ENCODE assay signal across 34 mouse cellular contexts in genomic region chr15:23418158-23418557, GRCm38 (mm10).
"Had no signal": no experiment of that assay in that cellular context is flagged by ENCODE, and none has a peak within 500 bp of the region (broad histone marks: within the 10 kb centered on the region; RNA-seq: fewer than 3 reads in every experiment).

No protein-coding gene starts in this region.

- H3K9me3 ChIP-seq: heart, embryonic 12.5 days; heart, embryonic 15.5 days; hindbrain, embryonic 12.5 days; hindbrain, embryonic 13.5 days; hindbrain, embryonic 15.5 days; intestine, embryonic 15.5 days; kidney, embryonic 15.5 days had no signal

- H3K4me1 ChIP-seq: heart, embryonic 12.5 days; heart, embryonic 13.5 days; heart, embryonic 15.5 days; hindbrain, embryonic 10.5 days; hindbrain, embryonic 12.5 days; hindbrain, embryonic 13.5 days; hindbrain, embryonic 15.5 days; intestine, embryonic 15.5 days; kidney, embryonic 15.5 days had no signal

- ATAC-seq: hindbrain, embryonic 16.5 days; hindbrain, postnatal 0 days; inflammation-experienced regulatory T-cells, adult 6 months; intestine, embryonic 15.5 days; intestine, embryonic 16.5 days; intestine, postnatal 0 days had no signal

- DNase-seq: heart, postnatal 10 days; heart, postnatal 14 days; heart, postnatal 36 days; heart, postnatal 4 days; kidney, adult 11 months; kidney, adult 18-20 months; kidney, adult 2 months; kidney, adult 8-10 months; kidney, adult 9 months; kidney, postnatal 10 days; kidney, postnatal 14 days; kidney, postnatal 25 days; kidney, postnatal 36 days; kidney, postnatal 4 days; layer of hippocampus, adult 9-11 months; layer of hippocampus, postnatal 36 days had no signal

- H3K4me3 ChIP-seq: heart, embryonic 12.5 days; heart, embryonic 13.5 days; heart, embryonic 15.5 days; hindbrain, embryonic 10.5 days; hindbrain, embryonic 12.5 days; hindbrain, embryonic 13.5 days; hindbrain, embryonic 15.5 days; intestine, embryonic 15.5 days; kidney, embryonic 15.5 days; layer of hippocampus, adult 2 months; left cerebral cortex, adult 2 months had no signal

- H3K27me3 ChIP-seq: heart, embryonic 12.5 days; heart, embryonic 13.5 days; heart, embryonic 15.5 days; hindbrain, embryonic 12.5 days; hindbrain, embryonic 13.5 days; hindbrain, embryonic 15.5 days; intestine, embryonic 15.5 days; kidney, embryonic 15.5 days had no signal

- H3K27ac ChIP-seq: heart, embryonic 13.5 days; heart, embryonic 15.5 days; hindbrain, embryonic 10.5 days; hindbrain, embryonic 12.5 days; hindbrain, embryonic 13.5 days; hindbrain, embryonic 14.5 days; hindbrain, embryonic 15.5 days; hindbrain, postnatal 0 days; intestine, embryonic 15.5 days; kidney, embryonic 15.5 days; kidney, postnatal 0 days; layer of hippocampus, adult 2 months; left cerebral cortex, adult 2 months had no signal

- H3K4me2 ChIP-seq: heart, embryonic 12.5 days; heart, embryonic 13.5 days; heart, embryonic 15.5 days; hindbrain, embryonic 12.5 days; hindbrain, embryonic 13.5 days; hindbrain, embryonic 14.5 days; hindbrain, embryonic 15.5 days; intestine, embryonic 15.5 days; kidney, embryonic 15.5 days had no signal

- H3K9ac ChIP-seq: heart, embryonic 12.5 days; heart, embryonic 13.5 days; heart, embryonic 15.5 days; hindbrain, embryonic 12.5 days; hindbrain, embryonic 13.5 days; hindbrain, embryonic 14.5 days; hindbrain, embryonic 15.5 days; intestine, embryonic 15.5 days; kidney, embryonic 15.5 days had no signal

- H3K36me3 ChIP-seq: heart, embryonic 12.5 days; heart, embryonic 13.5 days; heart, embryonic 15.5 days; hindbrain, embryonic 10.5 days; hindbrain, embryonic 12.5 days; hindbrain, embryonic 13.5 days; hindbrain, embryonic 15.5 days; intestine, embryonic 15.5 days; kidney, embryonic 15.5 days had no signal
